Mouse (Mus musculus) B cell, adult 62 days (primary cell): Measurements from ENCODE around the gene Rps3. TPM values are rescaled to one million over a fixed set of nuclear protein-coding genes. Genes with fewer than 3 reads are reported as not detected.

Experiments
- total RNA-seq: library from RNA; stranded (reverse); gene quantifications from 4 replicates; pipeline ENCODE4 v1.2.4, GENCODE M21; 2023

Rps3 gene
- 1,081 to 1,218 TPM (median 1,176 TPM) in 4 replicates for total RNA-seq

GRCm38 (mm10) chr7:99483271-99483923, at the start of gene Rps3:
Gene Rps3 (minus strand): TSS chr7:99483738.

GRCm38 (mm10) chr7:99465811-99466210, 17.7 kb downstream of the Rps3 start, which contains the start of gene Klhl35:
Gene Klhl35 (plus strand): TSS chr7:99466004.

Other genes with a start within 250 kb of the Rps3 start
- not detected in 4 replicates for gene Mogat2, start 245.1 kb downstream of the Rps3 start, total RNA-seq
- not detected in 4 replicates for gene Map6, start 216.3 kb downstream of the Rps3 start, total RNA-seq
- 0.25 to 0.30 TPM in 2 of 4 replicates, not detected in the others for gene Serpinh1, start 130.5 kb downstream of the Rps3 start, total RNA-seq
- 1.5 to 5.9 TPM (median 3.7 TPM) in 4 replicates for gene Gdpd5, start 102.3 kb downstream of the Rps3 start, total RNA-seq
- 1.1 to 1.4 TPM (median 1.1 TPM) in 3 of 4 replicates, not detected in the other for gene Klhl35, start 17.7 kb downstream of the Rps3 start, total RNA-seq
- gene Arrb1, start 51.7 kb upstream of the Rps3 start, total RNA-seq, result 43.4 to 60.5 TPM (median 58.6 TPM) in 4 replicates
- gene Tpbgl, start 143.4 kb upstream of the Rps3 start, total RNA-seq, result 0.20 to 0.30 TPM in 2 of 4 replicates, not detected in the others
- gene Slco2b1, start 227.6 kb upstream of the Rps3 start, total RNA-seq, result 0.36 to 1.6 TPM (median 0.66 TPM) in 4 replicates
- not detected in 4 replicates for gene Olfr520, start 246.5 kb upstream of the Rps3 start, total RNA-seq